20 mouse cellular contexts compared by ENCODE assay signal in the genomic region with DNA sequence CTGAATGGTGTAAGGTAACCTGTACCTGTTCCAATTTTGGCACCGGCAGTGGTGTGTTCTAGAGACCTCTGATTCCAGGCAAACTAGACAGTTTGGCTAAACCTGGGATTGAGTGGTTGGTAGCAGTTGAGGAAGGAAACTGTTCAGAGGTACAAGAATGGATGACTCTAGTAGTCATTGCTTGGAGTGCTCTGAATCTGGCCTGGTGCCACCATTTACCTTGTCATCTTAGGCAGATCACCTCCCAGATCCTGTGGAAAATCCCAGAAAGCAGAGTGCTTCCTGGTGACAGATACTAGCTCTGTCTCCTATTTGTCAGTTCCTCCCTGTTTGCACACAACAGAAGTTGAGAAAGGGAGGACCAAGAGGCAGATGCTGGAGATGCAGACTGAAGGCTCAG. TPM values are rescaled to one million over a fixed set of nuclear protein-coding genes. Genes with fewer than 3 reads are reported as not detected.
DNase-seq lines count a peak whose midpoint lies in the region; ATAC-seq and TF ChIP-seq lines count a peak whose summit lies in the region.
"Had no signal": no experiment of that assay in that cellular context is flagged by ENCODE, and none has a peak within 500 bp of the region (broad histone marks: within the 10 kb centered on the region; RNA-seq: fewer than 3 reads in every experiment).

No protein-coding gene starts in this region.

- WGBS in kidney, embryonic 16.5 days, result 59% methylated on average over 1 of the region's 1 CpGs
- WGBS in kidney, postnatal 0 days, result 63% methylated on average over 1 of the region's 1 CpGs

- no peaks in the 10 kb centered on the region for H3K9me3 ChIP-seq in kidney, embryonic 16.5 days (ENCODE audit: low read length)
- H3K9me3 ChIP-seq in kidney, postnatal 0 days (replicated peaks; ENCODE audit: low read length), result no peaks in the 10 kb centered on the region
- H3K9me3 ChIP-seq: embryonic facial prominence, embryonic 10.5 days; embryonic facial prominence, embryonic 12.5 days; forebrain, embryonic 13.5 days; forebrain, embryonic 15.5 days had no signal

- no peak overlapping the region for H3K4me2 ChIP-seq in kidney, embryonic 16.5 days (replicated peaks; ENCODE audit: low read depth, low read length)
- H3K4me2 ChIP-seq in kidney, postnatal 0 days (ENCODE audit: low read length), result no peak overlapping the region
- H3K4me2 ChIP-seq: embryonic facial prominence, embryonic 12.5 days; forebrain, embryonic 13.5 days; forebrain, embryonic 15.5 days had no signal

- H3K4me3 ChIP-seq in kidney, embryonic 16.5 days (ENCODE audit: low read length), result no peak overlapping the region
- no peak overlapping the region for H3K4me3 ChIP-seq in kidney, postnatal 0 days (replicated peaks; ENCODE audit: low read depth, low read length)
- H3K4me3 ChIP-seq: embryonic facial prominence, embryonic 10.5 days; embryonic facial prominence, embryonic 12.5 days; forebrain, embryonic 13.5 days; forebrain, embryonic 15.5 days had no signal

- ATAC-seq in kidney, embryonic 16.5 days (ENCODE audit: low FRiP score, low TSS enrichment), result no peak
- no peak for ATAC-seq in kidney, postnatal 0 days (replicated peaks; ENCODE audit: low FRiP score, low read depth)
- ATAC-seq: forebrain, embryonic 13.5 days; forebrain, embryonic 15.5 days had no signal

- peaks cover 12% of the 10 kb centered on the region for H3K36me3 ChIP-seq in kidney, embryonic 16.5 days (ENCODE audit: insufficient read depth, low read length)
- H3K36me3 ChIP-seq in kidney, postnatal 0 days (ENCODE audit: insufficient read depth, low read length), result peaks cover 9% of the 10 kb centered on the region; the same call in 1 of the 2 replicates

- no peak for TF ChIP-seq CTCF in kidney, postnatal 0 days (IDR thresholded peaks at IDR 0.05; ENCODE audit: low read depth)

- DNase-seq in kidney, adult 8-10 months, result peak; percentile 8 to 28
- DNase-seq in kidney, postnatal 0 days (ENCODE audit: low spot score), result peak; percentile 29
- DNase-seq in kidney, adult 11 months, result no peak
- peak; percentile 55 for DNase-seq in kidney, postnatal 14 days
- peak; percentile 44 to 52 for DNase-seq in kidney, postnatal 25 days
- no peak for DNase-seq in cerebellum, postnatal 36 days
- no peak for DNase-seq in yolk sac, embryonic 10.5 days (ENCODE audit: low spot score)
- DNase-seq: adrenal gland, adult 2 months; adrenal gland, postnatal 10 days; adrenal gland, postnatal 25 days; cerebellum, adult 11 months; cerebellum, adult 18-20 months; cerebellum, adult 8-10 months; cerebellum, adult 9-11 months; cerebellum, postnatal 14 days had no signal

- H3K27ac ChIP-seq in kidney, embryonic 16.5 days (ENCODE audit: low read length), result no peak overlapping the region
- no peak overlapping the region for H3K27ac ChIP-seq in kidney, postnatal 0 days
- H3K27ac ChIP-seq: embryonic facial prominence, embryonic 10.5 days; embryonic facial prominence, embryonic 12.5 days; forebrain, embryonic 13.5 days; forebrain, embryonic 15.5 days had no signal

- H3K4me1 ChIP-seq in kidney, embryonic 16.5 days (ENCODE audit: insufficient read depth, low read length), result peaks cover 8% of the 10 kb centered on the region; the same call in 1 of the 2 replicates
- 0 out of 2 replicates have a peak, but pooled peaks cover 6% of the 10 kb centered on the region for H3K4me1 ChIP-seq in kidney, postnatal 0 days (replicated peaks; ENCODE audit: insufficient read depth, low read length)
- H3K4me1 ChIP-seq: embryonic facial prominence, embryonic 10.5 days; forebrain, embryonic 15.5 days had no signal

- H3K9ac ChIP-seq in kidney, embryonic 16.5 days (replicated peaks; ENCODE audit: low read length), result no peak overlapping the region
- no peak overlapping the region for H3K9ac ChIP-seq in kidney, postnatal 0 days (ENCODE audit: low read depth, low read length)
- H3K9ac ChIP-seq: embryonic facial prominence, embryonic 12.5 days; forebrain, embryonic 13.5 days; forebrain, embryonic 15.5 days had no signal

- no peaks in the 10 kb centered on the region for H3K27me3 ChIP-seq in kidney, embryonic 16.5 days (ENCODE audit: insufficient read depth, low read length)
- no peaks in the 10 kb centered on the region for H3K27me3 ChIP-seq in kidney, postnatal 0 days (ENCODE audit: insufficient read depth, low read length)
- H3K27me3 ChIP-seq: embryonic facial prominence, embryonic 12.5 days; forebrain, embryonic 13.5 days; forebrain, embryonic 15.5 days had no signal

RNA-seq across cellular contexts. Expression of a gene that starts 27.4 kb away (rescaled TPM):
- polyA plus RNA-seq in kidney, embryonic 16.5 days (2015; fragmentation: Nextera tagmentation; extraction: Ambion mirVana), result 129 and 131 TPM in 2 replicates
- polyA plus RNA-seq in kidney, postnatal 0 days (2015; fragmentation: Nextera tagmentation; extraction: Ambion mirVana), result 114 and 127 TPM in 2 replicates

Comparison
In these comparisons a context has a peak if more than half of its experiments do, and no peak if none do; other contexts are left out.
1. DNase-seq: peak in kidney, adult 8-10 months (2 of 2), kidney, postnatal 0 days (single experiment), kidney, postnatal 14 days (single experiment) and kidney, postnatal 25 days (2 of 2); none in kidney, adult 11 months (single experiment), cerebellum, postnatal 36 days (0 of 2) and yolk sac, embryonic 10.5 days (single experiment).